Mouse (Mus musculus) lung, postnatal 0 days (tissue): ENCODE measurements around the gene Epb41l3. TPM values are rescaled to one million over a fixed set of nuclear protein-coding genes. Genes with fewer than 3 reads are reported as not detected.

ENCODE experiments used
- ATAC-seq: fragments of 200-750 bp; cut with Nextera tagmentation; 2 replicates; pipeline ENCODE4 v1.8.0; 2017; ENCODE audit warnings: moderate library complexity
- DNase-seq: peaks from one replicate; pipeline ENCODE4 v3.0.0-alpha.2; 2016; ENCODE audit warnings: low spot score
- H3K27ac ChIP-seq: fragments of 300-500 bp; sonication (generic); 2 replicates; pipeline ENCODE4 v1.5.1; 2014; ENCODE audit warnings: antibody characterized with exemption, mild to moderate bottlenecking, low read length, mixed read lengths
- H3K27me3 ChIP-seq: fragments of 300-500 bp; sonication (generic); replicated peaks from 2 replicates; pipeline ENCODE4 v1.6.1; 2014; ENCODE audit warnings: low read length, mixed read lengths; ENCODE audit not compliant: insufficient read depth
- H3K36me3 ChIP-seq: fragments of 300-500 bp; sonication (generic); 2 replicates; pipeline ENCODE4 v1.6.1; 2014; ENCODE audit warnings: low read length, mixed read lengths; ENCODE audit not compliant: insufficient read depth
- H3K4me1 ChIP-seq: fragments of 300-500 bp; sonication (generic); 2 replicates; pipeline ENCODE4 v1.6.1; 2014; ENCODE audit warnings: antibody characterized with exemption, low read depth, low read length, mixed read lengths; ENCODE audit not compliant: insufficient read depth
- H3K4me2 ChIP-seq: fragments of 300-500 bp; sonication (generic); replicated peaks from 2 replicates; pipeline ENCODE4 v1.6.1; 2014; ENCODE audit warnings: low read depth, mild to moderate bottlenecking, low read length, moderate library complexity, mixed read lengths
- H3K4me3 ChIP-seq: fragments of 300-500 bp; sonication (generic); 2 replicates; pipeline ENCODE4 v1.5.1; 2014; ENCODE audit warnings: low read depth, low read length
- H3K9ac ChIP-seq: fragments of 300-500 bp; sonication (generic); replicated peaks from 2 replicates; pipeline ENCODE4 v1.6.1; 2014; ENCODE audit warnings: low read depth, mild to moderate bottlenecking
- H3K9me3 ChIP-seq: fragments of 300-500 bp; sonication (generic); 2 replicates; pipeline ENCODE4 v1.6.1; 2016; ENCODE audit warnings: low read length, mixed read lengths
- CTCF ChIP-seq: IDR thresholded peaks from 2 replicates; pipeline ENCODE4 v1.5.1; 2016; ENCODE audit warnings: antibody characterized with exemption, mild to moderate bottlenecking
- EP300 ChIP-seq: IDR thresholded peaks from 2 replicates; pipeline ENCODE4 v1.6.1; 2016; ENCODE audit warnings: antibody characterized with exemption, mild to moderate bottlenecking, control low read depth
- WGBS: fragments of 180-500 bp; shearing (Covaris S2); extraction: QIAGEN DNeasy Blood & Tissue Kit; methylation state at CpG from one replicate; pipeline ENCODE4 v1.1.7; 2014; 5-methylcytosine and 5-hydroxymethylcytosine counted together
- polyA plus RNA-seq: library from polyadenylated mRNA; unstranded; fragments of >200 nt; fragmentation: Nextera tagmentation; extraction: Ambion mirVana; gene quantifications from 2 replicates; pipeline ENCODE4 v1.2.1, GENCODE M21; 2015

Epb41l3 gene
- polyA plus RNA-seq, 1 experiment from 2014 or later, result 10.0 TPM

- peaks cover 8% of the 10 kb centered on the region; the same call in 1 of the 2 replicates for H3K36me3 ChIP-seq
- no peaks in the 10 kb centered on the region for H3K4me1 ChIP-seq
- no peak overlapping the region for H3K4me2 ChIP-seq
- WGBS, result 88% methylated on average over 13 of the region's 13 CpGs
- ATAC-seq (no peak), DNase-seq (no peak)
- H3K27ac ChIP-seq, result no peak overlapping the region
- no peaks in the 10 kb centered on the region for H3K27me3 ChIP-seq
- H3K9me3 ChIP-seq, result no peaks in the 10 kb centered on the region
- TF ChIP-seq EP300, result no peak
- no peak overlapping the region for H3K4me3 ChIP-seq
- no peak overlapping the region for H3K9ac ChIP-seq
Observed at GRCm38 (mm10) chr17:69284511-69284910, 209.0 kb downstream of the Epb41l3 start.

- Histone ChIP-seq H3K27ac (no peak overlapping the region), H3K4me1 (no peaks in the 10 kb centered on the region), H3K36me3 (peaks cover 8% of the 10 kb centered on the region; the same call in 1 of the 2 replicates), H3K4me3 (no peak overlapping the region), H3K9ac (no peak overlapping the region), H3K9me3 (no peaks in the 10 kb centered on the region), H3K27me3 (no peaks in the 10 kb centered on the region), H3K4me2 (no peak overlapping the region)
- no peak for TF ChIP-seq CTCF
- TF ChIP-seq EP300, result no peak
- DNase-seq (no peak), ATAC-seq (no peak)
- WGBS, result 79% methylated on average over 12 of the region's 12 CpGs
Observed at GRCm38 (mm10) chr17:69288130-69288529, 212.6 kb downstream of the Epb41l3 start.

- WGBS, result 89% methylated on average over 3 of the region's 3 CpGs
- H3K9ac ChIP-seq, result no peak overlapping the region
- H3K4me1 ChIP-seq, result no peaks in the 10 kb centered on the region
- H3K9me3 ChIP-seq, result no peaks in the 10 kb centered on the region
- no peaks in the 10 kb centered on the region for H3K27me3 ChIP-seq
- peaks cover 8% of the 10 kb centered on the region; the same call in 1 of the 2 replicates for H3K36me3 ChIP-seq
- ATAC-seq, result no peak
- no peak for TF ChIP-seq CTCF
- no peak for TF ChIP-seq EP300
- no peak for DNase-seq
- H3K4me3 ChIP-seq, result no peak overlapping the region
- H3K27ac ChIP-seq, result no peak overlapping the region
- no peak overlapping the region for H3K4me2 ChIP-seq
Observed at GRCm38 (mm10) chr17:69290272-69290671, 214.8 kb downstream of the Epb41l3 start.

DNA sequence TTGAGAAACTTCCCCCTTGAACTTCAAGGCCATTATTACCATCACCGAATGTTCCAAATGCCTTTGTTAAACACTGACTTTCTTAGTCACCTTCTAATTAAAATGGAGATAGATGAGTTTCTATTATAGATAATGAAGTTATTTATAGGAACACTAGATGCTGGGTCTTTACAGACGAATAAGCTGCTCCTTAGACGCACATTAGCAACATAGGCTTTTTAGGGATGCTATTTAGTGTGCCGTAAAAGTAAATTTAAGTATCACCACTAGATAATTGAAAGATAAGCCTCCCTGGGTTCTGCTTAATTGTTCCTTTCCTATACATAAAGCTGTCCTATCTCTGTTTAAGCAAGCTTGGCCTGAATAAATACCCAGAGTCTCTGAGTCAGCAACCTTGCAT lies 226.1 kb downstream of the Epb41l3 start:
- Histone ChIP-seq H3K36me3 (no peaks in the 10 kb centered on the region), H3K9me3 (no peaks in the 10 kb centered on the region), H3K4me2 (no peak overlapping the region), H3K4me3 (no peak overlapping the region), H3K4me1 (no peaks in the 10 kb centered on the region), H3K9ac (no peak overlapping the region), H3K27ac (no peak overlapping the region), H3K27me3 (no peaks in the 10 kb centered on the region)
- WGBS, result 68% methylated on average over 4 of the region's 4 CpGs
- TF ChIP-seq CTCF (no peak), EP300 (no peak)
- DNase-seq (no peak), ATAC-seq (no peak)

GRCm38 (mm10) chr17:69303579-69304274 lies 228.2 kb downstream of the Epb41l3 start:
- ATAC-seq (no peak), DNase-seq (no peak)
- TF ChIP-seq EP300, result no peak
- Histone ChIP-seq H3K27me3 (no peaks in the 10 kb centered on the region), H3K9me3 (no peaks in the 10 kb centered on the region), H3K36me3 (no peaks in the 10 kb centered on the region), H3K4me3 (no peak overlapping the region), H3K4me1 (no peaks in the 10 kb centered on the region), H3K27ac (no peak overlapping the region), H3K9ac (no peak overlapping the region), H3K4me2 (no peak overlapping the region)
- 76% methylated on average over 11 of the region's 11 CpGs for WGBS

DNA sequence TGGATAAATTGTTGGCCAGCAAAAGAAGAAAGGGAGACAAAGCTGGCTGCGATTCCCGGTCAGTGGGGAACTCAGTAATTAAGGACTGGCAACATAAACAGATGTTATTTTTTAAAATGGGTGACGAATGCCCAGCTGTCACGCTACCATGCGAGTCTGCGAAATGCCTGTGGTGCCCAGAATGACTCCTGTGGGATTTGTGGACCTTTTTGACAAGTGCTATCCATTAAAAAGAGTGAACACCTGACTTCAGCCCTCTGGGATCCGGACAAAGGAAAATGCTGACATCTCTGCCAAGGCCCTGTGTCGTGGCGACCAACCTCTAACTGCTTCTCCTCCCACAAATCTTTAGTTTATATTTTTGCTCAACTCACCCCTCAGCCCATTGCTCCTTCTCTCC lies 232.2 kb downstream of the Epb41l3 start:
- no peak overlapping the region for H3K4me2 ChIP-seq
- no peaks in the 10 kb centered on the region for H3K36me3 ChIP-seq
- TF ChIP-seq EP300, result no peak
- no peak for TF ChIP-seq CTCF
- no peak for DNase-seq
- H3K9me3 ChIP-seq, result no peaks in the 10 kb centered on the region
- no peak for ATAC-seq
- H3K27me3 ChIP-seq, result no peaks in the 10 kb centered on the region
- WGBS, result 60% methylated on average over 9 of the region's 9 CpGs
- no peak overlapping the region for H3K4me3 ChIP-seq
- H3K4me1 ChIP-seq, result no peaks in the 10 kb centered on the region
- H3K9ac ChIP-seq, result no peak overlapping the region
- H3K27ac ChIP-seq, result no peak overlapping the region

GRCm38 (mm10) chr17:69309872-69310271 lies 234.4 kb downstream of the Epb41l3 start:
- Histone ChIP-seq H3K27me3 (no peaks in the 10 kb centered on the region), H3K27ac (no peak overlapping the region), H3K4me3 (no peak overlapping the region), H3K9ac (no peak overlapping the region), H3K36me3 (no peaks in the 10 kb centered on the region), H3K4me1 (no peaks in the 10 kb centered on the region), H3K4me2 (no peak overlapping the region), H3K9me3 (no peaks in the 10 kb centered on the region)
- WGBS, result 82% methylated on average over 4 of the region's 4 CpGs
- no peak for ATAC-seq
- no peak for DNase-seq
- TF ChIP-seq CTCF (no peak), EP300 (no peak)
